Comparison of ENCODE assay signal across 13 mouse cellular contexts in genomic region chr1:182073180-182073579, GRCm38 (mm10).
"Had no signal": no experiment of that assay in that cellular context is flagged by ENCODE, and none has a peak within 500 bp of the region (broad histone marks: within the 10 kb centered on the region; RNA-seq: fewer than 3 reads in every experiment).

No protein-coding gene starts in this region.

- H3K4me3 ChIP-seq: layer of hippocampus, adult 2 months; limb, embryonic 13.5 days; liver, embryonic 15.5 days; megakaryocyte, embryonic 14.5 days; midbrain, embryonic 12.5 days had no signal

- H3K27ac ChIP-seq: layer of hippocampus, adult 2 months; limb, embryonic 13.5 days; liver, embryonic 15.5 days; macrophage; midbrain, embryonic 12.5 days had no signal

- H3K36me3 ChIP-seq: limb, embryonic 13.5 days; liver, embryonic 15.5 days; midbrain, embryonic 12.5 days had no signal

- H3K9ac ChIP-seq: limb, embryonic 13.5 days; liver, embryonic 15.5 days; midbrain, embryonic 12.5 days had no signal

- ATAC-seq: lung, postnatal 0 days had no signal

- H3K27me3 ChIP-seq: limb, embryonic 13.5 days; liver, embryonic 15.5 days; midbrain, embryonic 12.5 days had no signal

- H3K4me2 ChIP-seq: limb, embryonic 13.5 days; liver, embryonic 11.5 days; liver, embryonic 15.5 days; midbrain, embryonic 12.5 days had no signal

- DNase-seq: kidney, postnatal 10 days; kidney, postnatal 4 days; lung, adult 2 months; right cerebral cortex, postnatal 14 days; thymus, postnatal 36 days had no signal

- H3K9me3 ChIP-seq: liver, embryonic 15.5 days had no signal

- H3K4me1 ChIP-seq: limb, embryonic 13.5 days; liver, embryonic 15.5 days; midbrain, embryonic 12.5 days had no signal
